Mouse (Mus musculus) embryonic facial prominence, embryonic 11.5 days (tissue): ENCODE results near the gene Bdnf. TPM values are rescaled to one million over a fixed set of nuclear protein-coding genes. Genes with fewer than 3 reads are reported as not detected.

Experiments
- ATAC-seq: fragments of 200-750 bp; cut with Nextera tagmentation; replicated peaks from 2 replicates; pipeline ENCODE4 v1.8.0; 2017; ENCODE audit warnings: low read depth; ENCODE audit not compliant: insufficient number of reproducible peaks, low FRiP score, low TSS enrichment
- DNase-seq: peaks from one replicate; pipeline ENCODE4 v3.0.0-alpha.2; 2015; ENCODE audit warnings: low spot score
- H3K27ac ChIP-seq: fragments of 300-500 bp; sonication (generic); replicated peaks from 2 replicates; pipeline ENCODE4 v1.5.1; 2014; ENCODE audit warnings: mild to moderate bottlenecking, low read depth, low read length, control low read depth
- H3K27me3 ChIP-seq: fragments of 300-500 bp; sonication (generic); 2 replicates; pipeline ENCODE4 v1.6.1; 2014; ENCODE audit warnings: mild to moderate bottlenecking, low read length, moderate library complexity, mixed read lengths; ENCODE audit not compliant: control insufficient read depth, insufficient read depth
- H3K36me3 ChIP-seq: fragments of 300-500 bp; sonication (generic); replicated peaks from 2 replicates; pipeline ENCODE4 v1.6.1; 2014; ENCODE audit warnings: low read depth, mild to moderate bottlenecking, low read length, moderate library complexity, mixed read lengths; ENCODE audit not compliant: control insufficient read depth, insufficient read depth
- H3K4me1 ChIP-seq: fragments of 300-500 bp; sonication (generic); 2 replicates; pipeline ENCODE4 v1.6.1; 2014; ENCODE audit warnings: low read length, mixed read lengths; ENCODE audit not compliant: control insufficient read depth, insufficient read depth
- H3K4me2 ChIP-seq: fragments of 300-500 bp; sonication (generic); 2 replicates; pipeline ENCODE4 v1.6.1; 2014; ENCODE audit warnings: low read depth, mild to moderate bottlenecking, control low read depth, low read length, moderate library complexity
- H3K4me3 ChIP-seq: fragments of 300-500 bp; sonication (generic); 2 replicates; pipeline ENCODE4 v1.5.1; 2014; ENCODE audit warnings: low read depth, low read length, control low read depth
- H3K9ac ChIP-seq: fragments of 300-500 bp; sonication (generic); replicated peaks from 2 replicates; pipeline ENCODE4 v1.6.1; 2014; ENCODE audit warnings: mild to moderate bottlenecking, control low read depth, low read length
- H3K9me3 ChIP-seq: fragments of 300-500 bp; sonication (generic); replicated peaks from 2 replicates; pipeline ENCODE4 v1.6.1; 2016; ENCODE audit warnings: mild to moderate bottlenecking, low read length, inconsistent platforms, mixed read lengths; ENCODE audit not compliant: control insufficient read depth
- WGBS: fragments of 180-500 bp; shearing (Covaris S2); extraction: QIAGEN DNeasy Blood & Tissue Kit; methylation state at CpG from one replicate; pipeline ENCODE4 v1.1.7; 2014; 5-methylcytosine and 5-hydroxymethylcytosine counted together
- polyA plus RNA-seq: library from polyadenylated mRNA; unstranded; fragments of >200 nt; fragmentation: Nextera tagmentation; extraction: Ambion mirVana; gene quantifications from 2 replicates; pipeline ENCODE4 v1.2.1, GENCODE M21; 2014

Bdnf gene
- polyA plus RNA-seq, 1 experiment from 2014 or later: 7.9 TPM

GRCm38 (mm10) chr2:109711049-109711448, 36.5 kb downstream of the Bdnf start:
- no peak for DNase-seq
- Histone ChIP-seq H3K9me3 (no peaks in the 10 kb centered on the region), H3K4me2 (no peak overlapping the region), H3K27me3 (no peaks in the 10 kb centered on the region), H3K4me3 (no peak overlapping the region), H3K27ac (no peak overlapping the region), H3K4me1 (no peaks in the 10 kb centered on the region), H3K9ac (no peak overlapping the region), H3K36me3 (no peaks in the 10 kb centered on the region)
- 69% methylated on average over 1 of the region's 1 CpGs for WGBS
- no peak for ATAC-seq

DNA sequence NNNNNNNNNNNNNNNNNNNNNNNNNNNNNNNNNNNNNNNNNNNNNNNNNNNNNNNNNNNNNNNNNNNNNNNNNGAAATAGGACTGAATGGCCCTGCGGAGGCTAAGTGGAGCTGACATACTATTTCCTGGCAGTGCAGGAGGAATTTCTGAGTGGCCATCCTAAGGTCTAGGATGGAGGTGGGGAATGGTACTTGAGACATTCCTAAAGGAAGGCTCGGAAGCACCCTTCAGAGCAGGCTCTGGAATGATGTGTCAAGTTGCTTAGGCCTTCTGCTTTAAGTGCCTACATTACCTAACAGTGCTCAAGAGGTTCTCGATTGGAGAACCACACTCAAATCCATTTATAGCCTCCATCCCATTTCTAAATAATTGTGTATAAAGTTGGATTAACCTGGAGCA, 50.8 kb downstream of the Bdnf start:
- H3K4me2 ChIP-seq: no peak overlapping the region
- H3K36me3 ChIP-seq: no peaks in the 10 kb centered on the region
- H3K4me3 ChIP-seq: no peak overlapping the region
- ATAC-seq (no peak), DNase-seq (no peak)
- H3K4me1 ChIP-seq: no peaks in the 10 kb centered on the region
- H3K27ac ChIP-seq: no peak overlapping the region
- WGBS: 72% methylated on average over 3 of the region's 3 CpGs
- H3K9ac ChIP-seq: no peak overlapping the region
- H3K9me3 ChIP-seq: no peaks in the 10 kb centered on the region
- no peaks in the 10 kb centered on the region for H3K27me3 ChIP-seq

DNA sequence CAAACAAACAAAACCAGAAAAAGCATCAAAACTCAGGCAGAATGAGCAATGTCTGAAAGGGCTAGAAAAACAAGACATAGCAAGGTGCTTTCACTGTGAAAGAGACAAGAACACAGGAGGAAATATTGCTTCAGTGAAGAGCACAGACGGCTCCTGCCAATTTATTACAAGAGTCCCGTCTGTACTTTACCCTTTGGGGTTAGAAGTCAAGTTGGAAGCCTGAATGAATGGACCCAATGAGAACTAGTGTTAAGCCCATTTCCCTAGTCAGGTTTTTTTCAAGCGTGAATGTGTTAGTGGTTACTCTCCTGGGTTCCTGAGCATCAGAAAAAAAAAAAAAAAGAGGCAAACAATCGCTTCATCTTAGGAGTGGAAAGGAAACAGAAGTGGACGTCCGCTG, 51.3 kb downstream of the Bdnf start:
- Histone ChIP-seq H3K4me3 (no peak overlapping the region), H3K36me3 (no peaks in the 10 kb centered on the region), H3K9me3 (no peaks in the 10 kb centered on the region), H3K27me3 (no peaks in the 10 kb centered on the region), H3K9ac (no peak overlapping the region), H3K27ac (no peak overlapping the region), H3K4me1 (no peaks in the 10 kb centered on the region), H3K4me2 (no peak overlapping the region)
- no peak for ATAC-seq
- no peak for DNase-seq
- WGBS: 44% methylated on average over 6 of the region's 6 CpGs

DNA sequence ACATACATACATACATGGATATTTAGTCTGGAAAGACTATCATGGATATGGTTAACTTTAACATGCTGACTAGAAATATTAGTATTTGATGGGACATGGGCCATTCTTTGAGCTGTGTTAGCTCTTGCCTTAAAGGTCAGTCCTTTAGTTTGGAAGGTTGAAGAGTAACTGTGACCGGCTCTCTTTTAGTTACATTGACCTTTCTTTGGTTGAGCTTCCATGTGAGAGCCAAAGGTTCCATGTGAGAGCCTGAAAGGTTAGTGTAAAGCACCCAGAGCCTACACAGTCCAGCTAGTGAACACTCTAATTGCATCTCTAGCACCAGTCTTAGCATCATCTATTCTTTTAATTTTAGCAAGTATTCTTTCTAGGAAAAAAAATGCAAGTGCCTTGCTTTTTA, 54.7 kb downstream of the Bdnf start:
- ATAC-seq: no peak
- Histone ChIP-seq H3K4me2 (no peak overlapping the region), H3K9ac (no peak overlapping the region), H3K9me3 (no peaks in the 10 kb centered on the region), H3K4me1 (no peaks in the 10 kb centered on the region), H3K27ac (no peak overlapping the region), H3K27me3 (no peaks in the 10 kb centered on the region), H3K4me3 (no peak overlapping the region), H3K36me3 (no peaks in the 10 kb centered on the region)
- 80% methylated on average over 1 of the region's 1 CpGs for WGBS
- no peak for DNase-seq

DNA sequence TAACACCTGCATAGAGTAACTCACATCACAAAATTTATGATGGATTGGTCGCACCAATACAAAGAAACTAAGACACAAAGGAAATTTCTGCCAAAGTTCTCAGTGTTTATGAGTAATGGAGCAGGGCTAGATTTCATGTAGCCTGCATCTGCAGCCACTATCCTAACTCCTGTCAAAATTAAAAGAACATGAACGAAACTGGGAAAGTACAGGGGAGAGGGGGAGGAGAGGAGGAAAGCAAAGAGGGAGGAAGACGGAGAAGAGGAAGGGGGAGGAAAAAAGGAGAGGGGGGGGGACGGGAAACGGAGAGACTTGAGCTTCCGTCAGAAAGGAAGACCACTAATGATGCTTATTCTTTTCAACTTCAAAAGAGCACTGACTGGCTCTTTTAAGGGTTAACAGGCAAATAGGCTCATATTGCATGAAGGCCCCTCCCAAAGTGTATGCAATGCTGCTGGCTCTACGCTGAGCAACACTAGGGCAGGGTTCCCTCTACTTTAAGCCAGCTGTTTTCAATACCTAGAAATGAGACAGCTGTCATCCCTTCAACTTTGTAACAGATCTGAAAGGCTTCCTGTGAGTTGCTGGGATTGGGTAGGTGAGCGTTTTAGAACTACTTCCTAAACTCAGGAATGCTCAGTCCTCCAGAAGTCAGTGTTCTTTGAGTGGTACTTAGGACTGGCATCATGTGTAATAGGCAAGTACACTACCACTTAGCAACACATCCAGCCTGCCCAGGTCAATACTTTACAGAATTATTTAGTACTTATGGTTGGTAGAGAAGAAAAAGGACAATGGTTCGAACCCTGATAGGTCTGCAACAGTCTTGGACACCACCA, 58.9 kb downstream of the Bdnf start:
- ATAC-seq: peak; percentile 82

DNA sequence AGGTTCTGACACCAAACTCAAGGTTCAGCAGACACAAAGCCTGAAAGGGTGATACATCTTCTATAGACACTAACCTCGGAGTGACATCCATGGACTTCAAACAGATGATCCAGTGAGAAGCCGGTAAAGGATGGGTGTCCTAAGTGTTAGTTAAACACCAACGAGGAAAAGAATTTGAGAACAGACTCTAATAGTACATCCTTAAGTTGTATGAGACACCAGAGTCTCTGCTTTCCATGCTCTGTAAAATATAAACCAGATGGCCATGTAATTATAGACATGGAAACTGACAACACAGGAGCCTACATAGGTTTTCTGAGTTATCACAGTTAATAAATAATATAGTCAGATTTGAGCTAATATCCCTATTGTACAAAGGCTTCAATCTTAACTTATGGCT, 59.7 kb downstream of the Bdnf start:
- no peak overlapping the region for H3K4me2 ChIP-seq
- 76% methylated on average over 3 of the region's 3 CpGs for WGBS
- no peaks in the 10 kb centered on the region for H3K36me3 ChIP-seq
- no peak for DNase-seq
- no peaks in the 10 kb centered on the region for H3K9me3 ChIP-seq
- no peak overlapping the region for H3K27ac ChIP-seq
- H3K9ac ChIP-seq: no peak overlapping the region
- H3K27me3 ChIP-seq: no peaks in the 10 kb centered on the region
- H3K4me1 ChIP-seq: no peaks in the 10 kb centered on the region; the same call in 1 of the 2 replicates
- ATAC-seq: no peak
- H3K4me3 ChIP-seq: no peak overlapping the region

More for the DNA sequence above, 58.9 kb downstream of the Bdnf start:
- Histone ChIP-seq H3K36me3 (no peaks in the 10 kb centered on the region), H3K4me1 (no peaks in the 10 kb centered on the region; the same call in 1 of the 2 replicates), H3K4me3 (no peak overlapping the region), H3K9me3 (no peaks in the 10 kb centered on the region), H3K27me3 (no peaks in the 10 kb centered on the region), H3K27ac (no peak overlapping the region), H3K9ac (no peak overlapping the region), H3K4me2 (peak overlapping the region; percentile 16; the same call in 1 of the 2 replicates)
- 33% methylated on average over 9 of the region's 9 CpGs for WGBS
- peak; percentile 77 for DNase-seq

DNA sequence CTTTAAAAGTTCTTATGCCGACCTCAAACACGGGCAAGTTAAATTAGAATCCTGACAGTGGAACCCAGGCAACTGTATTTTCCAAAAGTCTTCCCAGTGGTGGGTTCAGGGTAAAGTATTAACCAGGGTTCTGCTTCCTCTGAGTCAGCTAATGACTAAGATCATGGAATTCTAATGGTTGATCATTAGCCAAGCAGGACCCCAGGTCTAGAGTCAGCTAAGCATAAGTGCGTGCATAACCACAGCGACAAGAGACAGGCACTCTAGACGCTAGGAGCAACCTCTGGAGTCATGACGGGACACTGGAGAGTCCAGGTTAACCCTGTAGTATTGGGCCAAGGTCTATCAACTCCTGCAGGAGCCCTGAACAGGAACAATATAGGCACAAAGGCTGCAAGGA, 60.2 kb downstream of the Bdnf start:
- Histone ChIP-seq H3K36me3 (no peaks in the 10 kb centered on the region), H3K27me3 (no peaks in the 10 kb centered on the region), H3K9me3 (no peaks in the 10 kb centered on the region), H3K4me1 (no peaks in the 10 kb centered on the region; the same call in 1 of the 2 replicates), H3K27ac (no peak overlapping the region), H3K4me3 (no peak overlapping the region), H3K9ac (no peak overlapping the region), H3K4me2 (no peak overlapping the region)
- DNase-seq (no peak), ATAC-seq (no peak)
- WGBS: 89% methylated on average over 6 of the region's 6 CpGs

DNA sequence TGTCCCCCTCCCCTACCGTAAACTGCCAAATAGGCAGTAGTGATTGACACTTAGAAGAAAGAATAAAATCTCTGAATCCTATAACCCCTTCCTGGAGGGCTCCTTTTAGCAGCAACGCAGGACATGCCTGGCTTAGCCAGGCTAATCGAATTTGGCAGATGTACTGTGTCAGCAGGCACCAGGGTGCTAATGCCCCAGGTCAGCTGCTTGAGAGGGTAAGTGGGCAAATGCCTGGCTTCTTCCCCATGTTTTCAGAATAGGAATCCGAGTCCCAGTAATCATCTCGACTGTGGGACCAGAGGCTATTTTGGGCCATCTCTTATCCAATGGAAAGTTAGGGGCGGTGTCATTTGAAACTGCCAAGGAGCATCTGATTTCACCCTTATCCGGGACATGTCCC, 60.8 kb downstream of the Bdnf start:
- ATAC-seq: no peak
- no peaks in the 10 kb centered on the region for H3K27me3 ChIP-seq
- no peak for DNase-seq
- H3K9me3 ChIP-seq: no peaks in the 10 kb centered on the region
- no peak overlapping the region for H3K4me2 ChIP-seq
- H3K4me1 ChIP-seq: no peaks in the 10 kb centered on the region; the same call in 1 of the 2 replicates
- H3K27ac ChIP-seq: no peak overlapping the region
- H3K9ac ChIP-seq: no peak overlapping the region
- WGBS: 47% methylated on average over 7 of the region's 7 CpGs
- no peak overlapping the region for H3K4me3 ChIP-seq
- H3K36me3 ChIP-seq: no peaks in the 10 kb centered on the region
